Mouse (Mus musculus) ovary, adult 18-20 months (tissue): ENCODE measurements around the gene Agps.
A peak's percentile ranks its signal among the peaks of the same experiment; 100 is the strongest.

Experiments
- DNase-seq: peaks from one replicate; pipeline ENCODE4 v3.0.0; 2022; ENCODE audit warnings: low spot score, mixed read lengths

Agps gene

DNA sequence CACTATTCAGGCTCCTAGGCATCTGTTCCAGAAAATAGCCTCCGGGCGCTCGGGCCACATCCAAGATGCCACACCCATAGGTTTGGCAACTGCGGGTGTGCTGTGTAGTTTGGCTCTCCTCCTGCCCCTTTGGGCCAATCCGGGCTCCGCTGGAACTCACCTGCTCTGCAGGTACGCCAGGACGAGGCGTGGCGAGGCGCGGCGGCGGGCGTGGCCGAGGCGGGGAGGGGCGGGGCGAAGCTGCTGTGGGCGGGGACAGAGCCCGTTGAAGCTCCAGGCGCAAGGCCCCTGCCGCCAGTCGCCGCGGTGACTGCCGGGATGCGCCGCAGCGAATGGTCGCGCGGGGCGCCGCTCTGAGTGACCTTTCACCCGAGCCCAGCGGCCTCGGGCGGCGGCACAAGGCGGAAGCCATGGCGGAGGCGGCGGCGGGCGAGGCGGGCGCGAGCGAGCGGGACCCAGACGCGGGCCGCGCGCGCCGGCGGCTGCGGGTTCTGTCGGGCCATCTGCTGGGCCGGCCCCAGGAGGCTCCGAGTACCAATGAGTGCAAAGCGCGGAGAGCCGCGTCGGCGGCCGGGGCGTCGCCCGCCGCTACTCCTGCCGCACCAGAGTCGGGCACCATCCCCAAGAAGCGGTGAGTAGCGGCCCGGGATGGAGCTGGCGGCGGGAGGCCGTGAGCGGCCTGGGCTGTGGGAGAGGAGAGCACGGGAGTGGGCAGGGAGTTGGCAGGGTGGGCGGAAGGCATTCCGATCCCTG, at the start of gene Agps:
Gene Agps (plus strand): TSS at position 297 of the 753 bp plus-strand sequence.
- peak; percentile 84 for DNase-seq

DNA sequence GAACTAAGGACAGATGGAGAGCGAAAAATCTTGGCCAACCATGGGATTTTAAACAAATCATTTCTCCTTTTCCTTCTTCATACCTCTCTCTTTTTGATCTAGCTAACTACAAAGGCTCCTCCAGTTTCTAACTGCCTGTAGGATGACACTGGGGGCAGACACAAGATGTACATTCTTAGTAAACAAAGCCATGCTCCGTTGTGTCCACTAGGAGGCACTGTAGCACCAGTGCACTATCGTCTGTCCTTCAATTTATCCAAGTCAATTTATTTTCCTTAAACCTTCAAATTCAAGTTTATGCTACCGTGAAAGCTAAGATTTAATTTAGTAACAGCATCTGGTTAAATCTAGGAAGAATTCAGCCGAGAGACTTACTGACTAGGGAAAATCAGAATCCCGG, 45.9 kb upstream of the Agps start:
- no peak for DNase-seq

DNA sequence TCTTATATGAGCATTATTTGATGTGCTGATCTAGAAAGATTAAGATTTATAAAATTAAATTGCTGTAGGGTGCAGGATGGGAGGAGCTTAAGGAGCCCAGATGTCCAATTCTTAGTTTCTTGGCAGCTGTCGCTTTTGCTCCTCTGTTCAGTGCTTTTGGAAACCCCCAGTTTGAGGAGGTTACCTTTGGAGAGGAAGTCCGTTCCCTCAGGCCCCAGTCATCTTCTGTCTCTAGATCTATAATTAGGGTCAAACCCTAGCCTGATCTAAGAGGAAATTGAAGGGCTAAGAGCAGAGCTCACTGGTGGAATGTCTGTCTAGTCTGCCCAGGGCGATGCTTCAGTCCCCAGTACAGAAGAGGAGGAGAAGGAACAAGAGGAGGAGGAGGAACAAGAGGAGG, 43.5 kb upstream of the Agps start:
- DNase-seq = no peak

DNA sequence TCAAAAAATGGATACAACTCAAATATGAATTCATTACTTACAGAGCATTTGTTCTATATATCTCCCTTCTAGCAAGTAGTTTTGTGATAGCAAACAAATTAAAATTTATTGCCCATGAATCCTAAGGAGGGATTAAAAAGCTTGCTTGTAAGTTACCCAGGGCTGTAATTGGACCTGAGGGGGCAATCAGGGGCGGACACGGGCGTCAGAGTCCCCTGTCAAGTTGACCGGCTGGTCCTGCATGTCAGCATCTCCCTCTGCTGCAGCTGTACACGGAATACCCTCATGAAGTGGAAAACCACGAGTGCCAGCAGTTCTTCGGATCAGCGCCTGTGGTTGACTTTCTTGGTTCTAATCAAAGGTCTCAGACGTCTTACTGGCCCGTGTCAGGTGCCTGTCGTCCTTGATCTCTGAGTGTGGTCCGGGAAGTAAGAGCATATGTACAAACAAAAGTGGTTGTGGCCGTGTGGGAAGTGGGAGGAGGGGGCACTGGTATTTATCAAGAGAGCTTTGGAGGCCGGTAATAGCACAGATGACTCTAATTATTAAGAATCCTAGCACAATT, 41.9 kb upstream of the Agps start:
- no peak for DNase-seq

DNA sequence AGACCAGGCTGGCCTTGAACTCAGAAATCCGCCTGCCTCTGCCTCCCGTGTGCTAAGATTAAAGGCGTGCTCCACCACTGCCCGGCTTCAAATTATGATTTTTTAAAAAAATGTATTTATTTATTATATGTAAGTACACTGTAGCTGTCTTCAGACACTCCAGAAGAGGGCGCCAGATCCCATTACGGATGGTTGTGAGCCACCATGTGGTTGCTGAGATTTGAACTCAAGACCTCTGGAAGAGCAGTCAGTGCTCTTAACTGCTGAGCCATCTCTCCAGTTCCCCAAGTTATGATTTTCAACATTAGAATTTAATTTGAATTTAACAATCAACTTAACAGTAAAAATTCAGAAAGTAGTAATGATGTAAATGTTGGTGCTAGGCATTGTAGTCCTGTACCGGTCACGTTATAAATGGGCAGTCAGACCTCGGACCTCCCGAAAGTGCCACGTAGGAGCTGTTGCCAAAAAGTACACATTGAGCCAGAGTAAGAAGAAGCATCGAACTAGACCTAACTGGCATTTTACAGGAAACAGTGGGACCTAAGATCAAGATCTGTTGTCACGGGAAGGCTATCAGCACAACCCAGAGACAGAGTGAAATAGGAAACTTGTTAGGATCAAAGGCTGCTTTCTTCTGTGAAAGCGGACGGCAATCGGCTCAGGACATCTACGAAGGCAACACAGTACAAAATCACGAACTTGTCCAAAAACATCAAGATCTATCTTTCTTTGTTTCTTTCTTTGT, 40.2 kb upstream of the Agps start:
- DNase-seq = no peak

DNA sequence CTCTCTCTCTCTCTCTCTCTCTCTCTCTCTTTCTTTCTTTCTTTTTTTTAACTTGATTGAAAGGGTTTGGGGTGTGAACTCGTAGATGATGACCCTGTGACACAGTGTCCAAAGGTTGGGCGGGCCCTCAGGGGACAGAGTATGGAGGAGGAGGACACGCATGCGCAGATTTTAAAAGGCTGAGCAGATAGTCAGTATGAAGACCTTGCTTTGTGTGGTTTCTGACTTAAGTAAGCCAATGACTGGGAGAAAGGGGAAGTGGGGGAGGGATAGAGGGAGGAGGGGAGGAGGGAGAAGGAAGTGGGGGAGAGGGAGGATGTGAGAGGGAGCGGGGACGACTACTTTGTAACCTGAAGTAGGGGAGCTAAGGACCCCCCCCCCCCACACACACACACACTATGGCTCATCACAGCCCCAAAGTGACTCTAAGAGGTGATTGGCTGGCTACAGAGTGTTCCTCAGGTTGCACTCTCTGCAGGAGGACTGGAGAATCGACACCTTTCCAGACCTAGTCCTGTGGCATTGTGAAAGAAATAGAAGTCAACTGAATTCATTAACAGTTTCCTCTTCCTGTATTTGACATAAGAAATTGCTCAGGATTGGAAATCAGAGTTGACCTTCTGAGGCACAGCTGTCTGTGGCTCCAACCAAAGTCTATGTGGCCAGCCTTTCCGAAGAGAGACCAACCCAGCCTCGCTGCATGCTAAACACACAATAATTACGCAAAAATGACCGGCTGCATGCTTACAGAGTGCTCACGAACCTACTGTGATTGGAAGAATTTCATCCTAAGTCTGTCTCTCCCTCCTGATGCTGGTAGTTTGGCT, 39.4 kb upstream of the Agps start:
- DNase-seq = no peak

DNA sequence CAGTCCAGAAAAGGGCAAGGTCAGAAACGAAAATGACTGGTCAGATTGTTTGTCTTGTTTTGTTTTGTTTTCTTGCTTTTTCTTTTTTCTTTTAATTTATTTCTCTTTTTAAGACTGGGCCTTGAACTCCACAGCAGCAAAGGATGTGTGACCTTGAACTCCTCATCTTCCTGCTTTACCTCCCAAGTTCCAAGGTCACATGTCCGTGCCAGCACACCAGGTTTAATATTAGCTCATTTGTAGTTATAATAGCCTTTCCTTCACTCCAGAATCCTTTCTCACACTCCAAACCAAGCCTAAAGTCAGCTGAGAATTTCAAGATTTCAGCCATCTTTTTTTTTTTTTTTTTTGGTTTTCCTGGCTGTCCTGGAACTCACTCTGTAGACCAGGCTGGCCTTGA, 35.8 kb upstream of the Agps start:
- DNase-seq = no peak

DNA sequence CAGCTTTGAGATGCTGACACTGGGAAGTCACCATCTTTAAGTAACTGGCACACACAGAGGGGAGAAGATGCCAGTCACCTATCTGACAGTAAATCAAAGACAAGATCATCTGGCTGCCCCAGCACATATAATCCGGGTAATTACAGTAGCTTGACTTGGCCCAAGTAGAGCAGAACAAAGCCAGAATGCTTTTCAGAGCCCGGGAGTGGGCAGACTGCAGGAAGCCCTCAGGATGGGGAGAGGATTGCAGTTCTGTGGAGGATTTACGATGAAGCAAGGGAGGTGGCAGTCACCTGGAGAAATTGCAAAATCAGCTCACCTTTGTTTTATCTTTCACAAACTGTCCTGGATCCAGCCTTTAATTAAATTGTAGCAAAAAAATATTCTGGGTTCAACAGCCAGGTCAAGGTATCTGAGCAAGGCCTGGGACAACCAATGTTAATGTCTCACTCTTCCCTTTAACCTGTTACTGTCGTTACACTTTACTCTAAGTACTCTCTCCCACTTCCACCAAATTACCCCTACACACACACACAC, 33.5 kb upstream of the Agps start:
- no peak for DNase-seq

DNA sequence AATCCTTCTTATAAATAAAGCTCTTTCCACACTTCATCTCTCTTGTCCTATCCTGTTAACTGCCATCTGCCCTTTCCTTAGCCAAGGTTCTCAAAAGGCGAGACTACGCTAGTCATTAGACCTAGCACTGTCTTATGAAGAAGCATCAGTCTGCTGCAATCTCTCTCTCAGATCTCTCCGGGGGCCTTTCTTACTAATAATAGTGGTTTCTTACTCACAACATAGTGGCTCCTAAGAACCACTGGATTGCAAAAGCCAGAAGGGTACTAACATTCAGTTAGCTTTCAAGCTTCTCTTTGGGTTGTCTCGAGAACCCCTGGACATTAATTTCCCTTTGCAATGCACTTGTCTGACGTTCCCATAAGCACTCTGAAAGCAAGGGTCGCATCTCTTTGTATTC, 26.2 kb upstream of the Agps start:
- no peak for DNase-seq

DNA sequence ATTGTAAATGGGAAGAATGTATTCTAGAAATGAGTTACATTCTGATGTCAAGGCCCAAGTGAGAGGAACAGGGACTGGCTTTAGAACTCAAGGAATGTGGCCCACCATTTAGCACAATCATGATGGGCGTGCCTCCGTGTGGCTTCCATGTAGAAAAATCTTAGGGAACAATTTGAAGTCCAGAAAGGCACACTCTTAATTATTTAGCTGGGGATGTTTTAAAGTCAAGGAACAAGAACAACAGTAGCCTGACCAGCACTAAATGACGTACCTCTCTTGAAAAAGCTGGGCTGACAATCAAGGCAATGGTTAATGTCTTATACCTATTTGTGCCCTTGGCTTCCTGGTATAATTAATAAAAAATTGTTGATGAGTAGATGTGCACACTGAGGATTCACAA, 25.1 kb upstream of the Agps start:
- no peak for DNase-seq

DNA sequence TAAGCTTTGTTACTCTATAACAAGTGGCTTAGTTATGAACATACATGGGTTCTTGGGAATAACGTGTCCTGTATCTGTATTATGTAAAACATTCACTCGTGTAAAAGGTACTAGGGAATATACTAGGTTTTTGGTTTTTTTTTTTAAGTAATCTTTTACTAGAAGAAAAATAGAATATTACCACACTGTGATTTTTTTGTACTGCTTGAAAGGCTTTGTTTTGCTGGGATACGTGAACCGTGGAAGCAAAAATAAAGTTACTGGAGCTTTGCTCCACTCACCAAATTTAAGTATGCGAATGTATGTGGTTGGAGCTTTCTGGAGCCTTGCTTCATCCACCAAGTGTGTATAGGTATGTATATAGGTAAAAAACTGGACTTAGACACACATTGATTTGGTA, 24.5 kb upstream of the Agps start:
- no peak for DNase-seq

DNA sequence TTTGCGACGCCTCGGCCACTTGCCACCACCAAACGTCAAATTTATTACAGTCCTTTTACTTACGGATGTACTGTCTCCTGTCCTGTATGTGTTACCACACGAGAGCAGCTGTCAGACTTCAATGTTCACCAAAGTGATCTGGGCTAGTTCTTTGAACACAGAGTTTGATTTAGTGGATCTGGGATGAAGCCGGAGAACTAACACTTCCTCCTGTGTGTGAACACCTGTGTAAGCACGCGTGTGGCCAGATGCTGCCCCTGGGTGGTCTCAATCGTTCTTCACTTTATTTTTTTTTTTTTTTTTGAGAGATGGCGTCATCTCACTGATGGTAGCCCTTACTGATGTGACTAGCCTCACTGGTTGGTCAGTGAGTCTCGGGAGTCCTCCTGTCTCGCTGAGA, 17.1 kb upstream of the Agps start:
- DNase-seq = no peak

DNA sequence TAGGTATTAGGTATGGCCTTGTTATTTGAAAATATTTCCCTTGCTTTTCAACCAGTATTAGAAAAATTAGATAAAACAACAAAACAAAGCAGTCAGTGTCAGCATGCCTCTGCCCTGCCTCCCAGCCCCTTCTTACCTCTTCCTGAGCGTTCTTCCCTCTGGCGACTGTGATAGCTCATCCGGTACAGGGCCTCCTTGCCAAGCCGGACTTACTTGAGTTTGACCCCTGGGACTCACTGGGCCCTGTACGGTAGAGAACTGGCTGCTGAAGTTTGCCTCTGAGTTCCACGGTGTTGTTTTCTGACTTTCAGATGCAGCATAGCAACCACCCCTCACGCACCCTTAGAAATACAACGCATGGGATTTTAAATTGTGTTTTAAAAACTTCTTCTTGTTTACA, 16.5 kb upstream of the Agps start:
- no peak for DNase-seq

DNA sequence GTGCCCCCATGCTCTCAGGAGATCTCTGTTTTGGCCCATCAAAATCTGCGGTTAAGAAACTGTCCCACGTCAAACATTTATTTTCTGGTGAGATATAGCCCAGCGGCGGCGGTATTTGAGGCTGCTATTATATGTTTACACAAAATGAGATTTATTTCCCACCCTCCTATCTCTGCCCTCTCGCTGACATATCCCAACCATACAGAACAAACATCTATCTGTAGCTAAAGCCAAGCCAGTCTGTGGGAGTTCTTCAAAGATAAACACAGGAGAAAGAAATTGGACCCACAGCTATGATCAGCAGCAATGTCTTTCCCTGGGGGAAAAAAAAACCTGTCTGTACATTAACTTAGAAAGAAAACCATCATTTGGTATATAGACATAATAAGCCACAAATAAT, 15.3 kb upstream of the Agps start:
- DNase-seq = no peak

DNA sequence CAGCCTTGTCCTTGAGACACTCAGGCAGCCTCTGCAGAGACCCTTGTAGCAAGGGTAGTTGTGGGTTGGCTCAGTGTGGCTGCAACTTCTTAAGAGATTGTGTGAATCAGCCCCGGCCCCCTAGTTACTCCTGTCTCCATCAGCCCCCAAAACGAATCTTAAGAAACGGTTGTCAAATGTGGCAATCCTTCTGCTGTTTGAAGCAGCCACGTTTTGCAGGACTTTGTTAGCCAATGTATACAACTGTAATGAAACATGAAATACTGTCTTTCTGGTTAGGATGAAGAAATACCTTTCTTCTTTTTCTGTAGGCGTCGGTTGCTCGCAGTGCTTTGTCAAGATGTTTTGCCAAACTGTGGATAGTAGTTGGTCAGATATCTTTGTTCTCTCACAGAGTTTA, 13.3 kb upstream of the Agps start:
- no peak for DNase-seq

DNA sequence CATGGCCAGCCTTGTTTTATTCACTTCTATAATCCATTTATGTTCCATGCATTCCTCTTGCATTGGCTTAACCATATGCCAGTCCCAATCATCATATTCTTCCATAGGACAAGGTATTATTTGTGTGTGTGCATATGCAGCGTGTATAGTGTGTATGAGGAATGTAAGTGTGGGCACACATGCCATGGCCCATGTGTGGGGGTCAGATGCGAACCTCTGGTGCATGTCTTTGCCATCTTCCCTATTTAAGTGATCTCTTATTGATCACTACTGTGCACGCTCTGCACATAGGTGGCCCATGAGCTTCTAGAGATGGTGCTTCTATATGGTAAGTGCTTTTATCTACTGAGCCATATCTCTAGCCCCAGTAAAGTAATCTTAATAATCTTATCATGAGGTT, 12.2 kb upstream of the Agps start:
- DNase-seq = no peak

DNA sequence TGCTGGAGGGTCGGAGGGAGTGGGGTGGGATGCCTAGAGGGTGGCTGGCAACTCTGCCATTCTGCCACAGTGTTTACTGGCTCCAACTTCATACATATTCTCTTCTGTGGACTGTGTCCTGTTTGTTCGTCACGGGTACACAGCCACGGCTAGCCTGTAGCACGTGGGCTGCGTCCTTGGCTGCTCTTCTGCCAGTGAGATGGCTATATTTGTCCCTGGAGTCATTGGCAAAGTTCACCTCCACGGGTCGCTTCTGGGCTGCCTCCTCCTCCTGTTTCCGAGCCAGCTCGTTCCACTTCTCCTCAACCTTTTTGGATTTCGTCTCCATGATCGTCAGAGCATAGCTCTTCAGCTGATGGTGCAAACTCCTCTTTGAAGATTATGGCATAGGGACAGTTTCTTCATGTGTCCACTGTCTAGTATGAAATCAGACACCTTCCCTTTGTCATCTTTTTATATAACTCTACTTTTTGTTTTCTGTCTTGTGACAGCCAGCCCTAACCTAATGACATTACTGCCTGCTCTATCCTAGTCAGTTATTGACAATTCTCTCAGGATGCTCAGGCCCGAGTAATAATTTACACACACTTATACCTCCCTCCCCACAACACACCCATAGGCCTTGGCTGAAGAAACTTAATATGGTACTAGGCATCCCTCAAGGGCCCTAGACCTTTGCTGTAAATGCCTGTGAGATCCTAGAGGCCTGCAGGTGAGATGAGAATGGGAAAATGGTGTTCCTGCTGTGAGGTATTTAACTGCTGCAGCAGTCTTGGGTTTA, 9.8 kb upstream of the Agps start:
- no peak for DNase-seq

DNA sequence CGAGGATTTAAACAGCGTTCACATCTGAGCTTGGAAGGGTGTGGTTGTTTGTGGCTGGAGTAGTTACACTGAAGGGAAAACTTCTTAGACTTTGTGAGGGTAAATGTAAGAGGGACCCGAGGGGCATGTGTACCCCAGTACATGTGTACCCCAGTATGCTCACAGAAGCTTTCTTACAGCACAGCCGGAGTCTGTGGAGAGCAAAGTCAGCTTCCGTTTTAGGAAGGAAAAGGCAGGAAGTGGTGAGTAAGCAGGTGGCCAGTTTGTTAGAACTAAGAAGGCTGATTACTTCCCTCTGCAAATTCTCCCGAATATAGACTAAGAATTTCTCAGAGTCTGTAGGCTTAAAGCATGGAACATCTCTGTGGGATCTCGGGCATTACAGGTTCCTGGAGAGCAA, 8.2 kb upstream of the Agps start:
- no peak for DNase-seq

DNA sequence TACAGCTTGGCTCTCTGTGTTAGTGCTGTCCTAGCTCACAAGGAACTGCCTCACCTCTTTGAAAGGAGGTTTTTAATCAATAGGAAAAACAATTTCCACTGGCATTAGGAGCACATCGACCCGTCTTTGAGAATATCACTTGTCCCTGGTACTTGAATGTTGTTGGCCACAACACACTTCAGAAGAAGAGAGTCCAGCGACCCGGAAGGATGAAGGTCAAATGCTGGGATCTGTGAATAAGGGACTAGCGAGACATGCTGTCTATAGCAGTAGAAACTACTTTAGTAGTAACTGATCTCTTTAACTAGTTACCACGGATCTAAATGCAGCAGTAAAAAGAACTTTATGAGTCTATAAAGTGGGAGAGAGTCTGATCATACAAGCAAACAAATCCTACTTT, 7.8 kb upstream of the Agps start:
- no peak for DNase-seq

DNA sequence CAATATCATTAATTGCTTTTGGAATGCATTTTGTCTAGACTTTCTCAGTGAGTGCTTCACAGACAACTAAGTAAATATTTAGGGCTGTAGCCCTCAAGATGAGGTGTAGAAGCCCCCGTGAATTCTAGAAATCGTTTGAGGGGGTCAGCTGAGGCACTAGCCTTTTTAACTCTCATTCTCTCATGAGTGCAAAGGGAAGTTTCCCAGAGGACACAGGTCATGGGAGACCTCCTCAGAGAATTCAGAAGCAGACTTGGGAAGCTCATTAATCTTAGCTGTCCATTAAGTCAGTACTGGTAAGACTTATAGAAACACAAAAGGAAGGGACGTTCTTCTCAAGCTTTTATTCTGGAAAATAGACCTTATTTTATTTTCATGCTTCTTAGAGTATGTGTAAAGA, 7.1 kb upstream of the Agps start:
- no peak for DNase-seq

DNA sequence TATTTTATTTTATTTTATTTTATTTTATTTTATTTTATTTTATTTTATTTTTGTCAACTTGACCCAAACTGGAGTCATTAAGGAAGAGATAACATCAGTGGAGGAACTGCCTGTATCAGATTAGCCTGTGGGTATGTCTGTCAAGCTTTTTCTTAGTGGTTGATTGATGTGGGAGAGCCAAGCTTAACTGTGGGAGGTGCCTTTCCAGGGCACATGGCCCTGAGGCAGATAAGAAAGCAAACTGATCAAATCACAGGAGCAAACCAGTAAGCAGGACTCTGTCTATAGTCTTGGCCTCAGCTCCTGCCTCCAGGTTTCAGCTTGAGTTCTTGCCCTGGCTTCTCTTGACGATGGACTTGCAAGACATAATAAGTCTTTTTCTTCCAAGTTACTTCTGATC, 6.4 kb upstream of the Agps start:
- no peak for DNase-seq
